Comparison of ENCODE assay signal across 14 mouse cellular contexts in the genomic region with DNA sequence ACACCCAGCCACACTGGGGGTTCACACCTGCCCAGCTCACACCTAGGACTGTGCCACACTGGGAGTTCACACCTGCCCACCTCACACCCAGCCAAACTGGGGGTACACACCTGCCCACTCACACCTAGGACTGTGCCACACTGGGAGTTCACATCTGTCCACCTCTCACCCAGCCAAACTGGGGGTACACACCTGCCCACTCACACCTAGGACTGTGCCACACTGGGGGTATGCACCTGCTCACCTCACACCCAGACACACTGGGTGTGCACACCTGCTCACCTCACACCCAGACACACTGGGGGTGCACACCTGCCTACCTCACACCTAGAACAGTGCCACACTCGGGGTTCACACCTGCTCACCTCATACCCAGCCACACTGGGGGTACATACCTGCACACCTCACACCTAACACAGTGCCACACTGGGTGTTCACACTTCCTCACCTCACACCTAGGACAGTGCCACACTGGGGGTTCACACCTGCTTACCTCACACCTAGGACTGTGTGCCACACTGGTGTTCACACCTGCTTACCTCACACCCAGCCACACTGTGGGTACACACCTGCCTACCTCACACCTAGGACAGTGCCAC. TPM values are rescaled to one million over a fixed set of nuclear protein-coding genes. Genes with fewer than 3 reads are reported as not detected.
DNase-seq lines count a peak whose midpoint lies in the region; ATAC-seq and TF ChIP-seq lines count a peak whose summit lies in the region.
"Had no signal": no experiment of that assay in that cellular context is flagged by ENCODE, and none has a peak within 500 bp of the region (broad histone marks: within the 10 kb centered on the region; RNA-seq: fewer than 3 reads in every experiment).

No protein-coding gene starts in this region.

- H3K27me3 ChIP-seq in forebrain, embryonic 12.5 days: peaks cover 7% of the 10 kb centered on the region; the same call in 1 of the 2 replicates
- H3K27me3 ChIP-seq in forebrain, postnatal 0 days (ENCODE audit: insufficient read depth, low read length): no peaks in the 10 kb centered on the region
- H3K27me3 ChIP-seq in liver, embryonic 13.5 days: no peaks in the 10 kb centered on the region; the same call in 1 of the 2 replicates
- 0 out of 2 replicates have a peak, but pooled peaks cover 4% of the 10 kb centered on the region for H3K27me3 ChIP-seq in liver, postnatal 0 days (ENCODE audit: insufficient read depth, low read length)
- H3K27me3 ChIP-seq in hindbrain, embryonic 16.5 days (replicated peaks; ENCODE audit: control insufficient read depth, insufficient read depth, low read length): no peaks in the 10 kb centered on the region
- no peaks in the 10 kb centered on the region for H3K27me3 ChIP-seq in neural tube, embryonic 13.5 days

- no peak for TF ChIP-seq EP300 in liver, postnatal 0 days (IDR thresholded peaks at IDR 0.05; ENCODE audit: low read depth)

- no peaks in the 10 kb centered on the region for H3K36me3 ChIP-seq in forebrain, embryonic 12.5 days (replicated peaks)
- no peaks in the 10 kb centered on the region for H3K36me3 ChIP-seq in forebrain, postnatal 0 days (ENCODE audit: insufficient read depth)
- H3K36me3 ChIP-seq in liver, embryonic 13.5 days: no peaks in the 10 kb centered on the region
- no peaks in the 10 kb centered on the region for H3K36me3 ChIP-seq in liver, postnatal 0 days (replicated peaks; ENCODE audit: insufficient read depth, low read length)
- no peaks in the 10 kb centered on the region for H3K36me3 ChIP-seq in hindbrain, embryonic 16.5 days (ENCODE audit: control insufficient read depth, insufficient read depth, low read length)
- no peaks in the 10 kb centered on the region for H3K36me3 ChIP-seq in neural tube, embryonic 13.5 days

- WGBS in forebrain, embryonic 12.5 days: 47% methylated on average over 1 of the region's 1 CpGs
- WGBS in forebrain, postnatal 0 days: 48% methylated on average over 1 of the region's 1 CpGs
- WGBS in liver, embryonic 13.5 days (ENCODE audit: insufficient replicate concordance): 27% methylated on average over 1 of the region's 1 CpGs
- 42% methylated on average over 1 of the region's 1 CpGs for WGBS in liver, postnatal 0 days (ENCODE audit: insufficient replicate concordance)
- WGBS in hindbrain, embryonic 16.5 days: 43% methylated on average over 1 of the region's 1 CpGs
- 75% methylated on average over 1 of the region's 1 CpGs for WGBS in neural tube, embryonic 13.5 days

- no peak for TF ChIP-seq CTCF in forebrain, postnatal 0 days (IDR thresholded peaks at IDR 0.05; ENCODE audit: low read depth)
- no peak for TF ChIP-seq CTCF in liver, postnatal 0 days (IDR thresholded peaks at IDR 0.05; ENCODE audit: low read depth)

- no peak overlapping the region for H3K27ac ChIP-seq in forebrain, embryonic 12.5 days
- H3K27ac ChIP-seq in forebrain, postnatal 0 days (ENCODE audit: low read depth, low read length): no peak overlapping the region
- H3K27ac ChIP-seq in liver, embryonic 13.5 days: no peak overlapping the region
- no peak overlapping the region for H3K27ac ChIP-seq in liver, postnatal 0 days (ENCODE audit: low read depth)
- H3K27ac ChIP-seq in hindbrain, embryonic 16.5 days (ENCODE audit: low read depth, low read length): no peak overlapping the region
- no peak overlapping the region for H3K27ac ChIP-seq in neural tube, embryonic 13.5 days (replicated peaks)

- peak; percentile 27; the same call in 1 of the 2 replicates for ATAC-seq in forebrain, embryonic 12.5 days (ENCODE audit: low FRiP score)
- ATAC-seq in forebrain, postnatal 0 days: no peak
- peak; percentile 18 for ATAC-seq in liver, embryonic 13.5 days (ENCODE audit: low read depth)
- ATAC-seq in liver, postnatal 0 days: no peak
- peak; percentile 64; the same call in 1 of the 2 replicates for ATAC-seq in hindbrain, embryonic 16.5 days
- ATAC-seq in neural tube, embryonic 13.5 days (ENCODE audit: low read depth): peak; percentile 42

- no peak overlapping the region for H3K4me2 ChIP-seq in forebrain, embryonic 12.5 days
- no peak overlapping the region for H3K4me2 ChIP-seq in forebrain, postnatal 0 days (ENCODE audit: low read depth)
- H3K4me2 ChIP-seq in liver, embryonic 13.5 days: no peak overlapping the region
- H3K4me2 ChIP-seq in liver, postnatal 0 days (ENCODE audit: low read depth, low read length): no peak overlapping the region
- H3K4me2 ChIP-seq in hindbrain, embryonic 16.5 days (ENCODE audit: low read length): no peak overlapping the region
- no peak overlapping the region for H3K4me2 ChIP-seq in neural tube, embryonic 13.5 days

- H3K4me1 ChIP-seq in forebrain, embryonic 12.5 days: no peaks in the 10 kb centered on the region
- no peaks in the 10 kb centered on the region for H3K4me1 ChIP-seq in forebrain, postnatal 0 days (ENCODE audit: insufficient read depth)
- H3K4me1 ChIP-seq in liver, embryonic 13.5 days (replicated peaks): no peaks in the 10 kb centered on the region
- no peaks in the 10 kb centered on the region for H3K4me1 ChIP-seq in liver, postnatal 0 days (ENCODE audit: insufficient read depth)
- H3K4me1 ChIP-seq in hindbrain, embryonic 16.5 days (ENCODE audit: control insufficient read depth, insufficient read depth, low read depth, low read length): no peaks in the 10 kb centered on the region; the same call in none of the 2 replicates
- H3K4me1 ChIP-seq in neural tube, embryonic 13.5 days (replicated peaks): no peaks in the 10 kb centered on the region

- H3K4me3 ChIP-seq in forebrain, embryonic 12.5 days (replicated peaks): no peak overlapping the region
- H3K4me3 ChIP-seq in forebrain, postnatal 0 days (ENCODE audit: low read depth, low read length): no peak overlapping the region
- H3K4me3 ChIP-seq in liver, embryonic 13.5 days (replicated peaks): no peak overlapping the region
- H3K4me3 ChIP-seq in liver, postnatal 0 days (ENCODE audit: low read depth, low read length): no peak overlapping the region
- H3K4me3 ChIP-seq in hindbrain, embryonic 16.5 days (ENCODE audit: low read length): no peak overlapping the region
- no peak overlapping the region for H3K4me3 ChIP-seq in neural tube, embryonic 13.5 days
- H3K4me3 ChIP-seq: myocyte had no signal

- H3K9me3 ChIP-seq in forebrain, embryonic 12.5 days: no peaks in the 10 kb centered on the region
- no peaks in the 10 kb centered on the region for H3K9me3 ChIP-seq in forebrain, postnatal 0 days (ENCODE audit: low read length)
- peaks cover 5% of the 10 kb centered on the region; the same call in 1 of the 2 replicates for H3K9me3 ChIP-seq in liver, embryonic 13.5 days (replicated peaks)
- no peaks in the 10 kb centered on the region for H3K9me3 ChIP-seq in liver, postnatal 0 days (ENCODE audit: low read length)
- no peaks in the 10 kb centered on the region for H3K9me3 ChIP-seq in hindbrain, embryonic 16.5 days (ENCODE audit: control insufficient read depth, low read length)
- H3K9me3 ChIP-seq in neural tube, embryonic 13.5 days: no peaks in the 10 kb centered on the region

- no peak for DNase-seq in forebrain, postnatal 0 days
- DNase-seq in liver, embryonic 13.5 days: no peak
- no peak for DNase-seq in liver, postnatal 0 days
- DNase-seq in gastrocnemius, postnatal 25 days: no peak
- no peak for DNase-seq in embryo, embryonic 9.5 days (ENCODE audit: extremely low spot score)
- DNase-seq: adrenal gland, postnatal 36 days; cerebellum, adult 11-12 months; lung, adult 2 months; thymus, adult 18-20 months had no signal

- no peak overlapping the region for H3K9ac ChIP-seq in forebrain, embryonic 12.5 days
- H3K9ac ChIP-seq in forebrain, postnatal 0 days: no peak overlapping the region
- H3K9ac ChIP-seq in liver, embryonic 13.5 days: no peak overlapping the region
- no peak overlapping the region for H3K9ac ChIP-seq in liver, postnatal 0 days (replicated peaks)
- H3K9ac ChIP-seq in hindbrain, embryonic 16.5 days (ENCODE audit: low read depth, low read length): no peak overlapping the region
- no peak overlapping the region for H3K9ac ChIP-seq in neural tube, embryonic 13.5 days

RNA-seq across cellular contexts. Expression of a gene that starts 35.3 kb away (rescaled TPM):
- not detected in 2 replicates for polyA plus RNA-seq in forebrain, embryonic 12.5 days (2016; fragmentation: Nextera tagmentation; extraction: Ambion mirVana)
- total RNA-seq in forebrain, postnatal 0 days (2014; rRNA removed): 0.46 TPM in 1 of 2 replicates, not detected in the other
- 0.25 TPM in 1 of 2 replicates, not detected in the other for polyA plus RNA-seq in forebrain, postnatal 0 days (2015; fragmentation: Nextera tagmentation; extraction: Ambion mirVana)
- 0.14 TPM in 1 of 2 replicates, not detected in the other for polyA plus RNA-seq in liver, embryonic 13.5 days (2015; fragmentation: Nextera tagmentation; extraction: Ambion mirVana)
- 0.12 TPM in 2 replicates for polyA plus RNA-seq in liver, postnatal 0 days (2015; fragmentation: Nextera tagmentation; extraction: Ambion mirVana)
- polyA plus RNA-seq in hindbrain, embryonic 16.5 days (2015; fragmentation: Nextera tagmentation; extraction: Ambion mirVana): 0.16 TPM in 1 of 2 replicates, not detected in the other
- not detected in 2 replicates for polyA plus RNA-seq in neural tube, embryonic 13.5 days (2015; fragmentation: Nextera tagmentation; extraction: Ambion mirVana)
- total RNA-seq in gastrocnemius, postnatal 25 days (2021): not detected
- total RNA-seq: adrenal gland, postnatal 36 days; granulocyte monocyte progenitor cell, adult 5-6 weeks had no signal
- polyA plus RNA-seq: myocyte had no signal

RNA-seq across cellular contexts. Expression of a gene that starts 35.9 kb away (rescaled TPM):
- 0.50 and 1.7 TPM in 2 replicates for polyA plus RNA-seq in forebrain, embryonic 12.5 days (2016; fragmentation: Nextera tagmentation; extraction: Ambion mirVana)
- 0.48 and 1.5 TPM in 2 replicates for total RNA-seq in forebrain, postnatal 0 days (2014; rRNA removed)
- 0.34 and 0.89 TPM in 2 replicates for polyA plus RNA-seq in forebrain, postnatal 0 days (2015; fragmentation: Nextera tagmentation; extraction: Ambion mirVana)
- polyA plus RNA-seq in liver, embryonic 13.5 days (2015; fragmentation: Nextera tagmentation; extraction: Ambion mirVana): 0.27 and 0.29 TPM in 2 replicates
- 3.1 and 3.4 TPM in 2 replicates for polyA plus RNA-seq in liver, postnatal 0 days (2015; fragmentation: Nextera tagmentation; extraction: Ambion mirVana)
- polyA plus RNA-seq in hindbrain, embryonic 16.5 days (2015; fragmentation: Nextera tagmentation; extraction: Ambion mirVana): 0.49 and 0.80 TPM in 2 replicates
- polyA plus RNA-seq in neural tube, embryonic 13.5 days (2015; fragmentation: Nextera tagmentation; extraction: Ambion mirVana): 0.25 and 1.0 TPM in 2 replicates
- 1 to 10 TPM; 2.5 to 2.6 TPM for total RNA-seq in gastrocnemius, postnatal 25 days (2021)
- total RNA-seq: granulocyte monocyte progenitor cell, adult 5-6 weeks had no signal

Comparison
In these comparisons a context has a peak if more than half of its experiments do, and no peak if none do; other contexts are left out.
1. ATAC-seq: peak in forebrain, embryonic 12.5 days (single experiment), liver, embryonic 13.5 days (single experiment), hindbrain, embryonic 16.5 days (single experiment) and neural tube, embryonic 13.5 days (single experiment); none in forebrain, postnatal 0 days (single experiment) and liver, postnatal 0 days (single experiment).